Mouse (Mus musculus): ENCODE data around the gene Lpp.

GRCm38 (mm10) chr16:24801780-24802179, 408.5 kb downstream of the Lpp start:
- TF ChIP-seq EP300 (IDR thresholded peaks at IDR 0.05; ENCODE audit: low read depth) (no peak), CTCF (IDR thresholded peaks at IDR 0.05; ENCODE audit: low read depth) (no peak)

Measured in liver, postnatal 0 days (tissue).